Mouse (Mus musculus) MEL (cell line): Measurements from ENCODE around the gene Unc13d.

ENCODE experiments used
- CTCF ChIP-seq, 3 experiments: IDR thresholded peaks in 2 of 3; conservative IDR thresholded peaks in 1 of 3; 2 replicates each; pipeline ENCODE4 v1.5.1; 2011 to 2012; ENCODE audit warnings: low read length in 3 of 3, low read depth in 2 of 3, mild to moderate bottlenecking in 2 of 3, improper control_type of control experiment in 1 of 3, inconsistent platforms in 1 of 3, mixed read lengths in 1 of 3, moderate library complexity in 1 of 3; ENCODE audit not compliant: control insufficient read depth in 1 of 3, insufficient read depth in 1 of 3, poor library complexity in 1 of 3, severe bottlenecking in 1 of 3
- E2F4 ChIP-seq: IDR thresholded peaks from 2 replicates; pipeline ENCODE4 v1.6.1; 2011; ENCODE audit warnings: low read depth, low read length, improper control_type of control experiment, borderline replicate concordance
- EP300 ChIP-seq, 2 experiments: IDR thresholded peaks; 2 replicates each; pipeline ENCODE4 v1.6.1; 2011; ENCODE audit warnings: improper control_type of control experiment in 2 of 2, low read length in 2 of 2, low read depth in 1 of 2, mild to moderate bottlenecking in 1 of 2
- GABPA ChIP-seq: IDR thresholded peaks from 2 replicates; pipeline ENCODE4 v1.6.1; 2012; ENCODE audit warnings: low read depth, mild to moderate bottlenecking, inconsistent platforms, low read length, improper control_type of control experiment, moderate library complexity
- POLR2A ChIP-seq, 2 experiments: IDR thresholded peaks; 2 replicates each; pipeline ENCODE4 v1.6.1; 2011 to 2012; ENCODE audit warnings: low read length in 2 of 2, mild to moderate bottlenecking in 2 of 2, control low read depth in 1 of 2, improper control_type of control experiment in 1 of 2, low read depth in 1 of 2, moderate library complexity in 1 of 2; ENCODE audit not compliant: control insufficient read depth in 1 of 2, insufficient read depth in 1 of 2, poor library complexity in 1 of 2
- POLR2AphosphoS2 ChIP-seq: IDR thresholded peaks from 2 replicates; pipeline ENCODE4 v1.6.1; 2011; ENCODE audit warnings: low read length, improper control_type of control experiment
- ZNF384 ChIP-seq: IDR thresholded peaks from 2 replicates; pipeline ENCODE4 v1.6.1; 2012; ENCODE audit warnings: low read depth, mild to moderate bottlenecking, inconsistent platforms, low read length, improper control_type of control experiment

- TF ChIP-seq CTCF (IDR thresholded peaks at IDR 0.05 in 2 of 3, conservative IDR thresholded peaks at IDR 0.05 in 1 of 3; ENCODE audit: control insufficient read depth in 1 of 3, insufficient read depth in 1 of 3, low read depth in 2 of 3, low read length in 3 of 3, poor library complexity in 1 of 3, severe bottlenecking in 1 of 3): peak in 2 of 3 experiments; percentile 37 to 46; a peak in 4 of 6 replicates
- no peak for TF ChIP-seq POLR2AphosphoS2
- no peak for TF ChIP-seq POLR2A (IDR thresholded peaks at IDR 0.05; ENCODE audit: control insufficient read depth in 1 of 2, insufficient read depth in 1 of 2, low read depth in 1 of 2, low read length in 2 of 2, poor library complexity in 1 of 2)
- no peak for TF ChIP-seq E2F4
- no peak for TF ChIP-seq GABPA
- TF ChIP-seq ZNF384: no peak
- no peak for TF ChIP-seq EP300 (IDR thresholded peaks at IDR 0.05; ENCODE audit: low read depth in 1 of 2, low read length in 2 of 2)
These were observed 35.9 kb downstream of the Unc13d start for GRCm38 (mm10) chr11:116041833-116042232.
